Mouse (Mus musculus): ENCODE results near the gene Inip. TPM values are rescaled to one million over a fixed set of nuclear protein-coding genes. Genes with fewer than 3 reads are reported as not detected.

Gene Inip
- total and polyA plus RNA-seq, 2 experiments from 2014 or later = 34.1 to 43.2 TPM

- H3K9ac ChIP-seq = no peak overlapping the region
- H3K9me3 ChIP-seq (ENCODE audit: low read length) = no peaks in the 10 kb centered on the region
- H3K4me3 ChIP-seq (ENCODE audit: low read depth, low read length) = no peak overlapping the region
- H3K4me1 ChIP-seq (ENCODE audit: insufficient read depth) = no peaks in the 10 kb centered on the region; the same call in 1 of the 2 replicates
- TF ChIP-seq CTCF (IDR thresholded peaks at IDR 0.05; ENCODE audit: low read depth) = no peak
- H3K27ac ChIP-seq (ENCODE audit: low read depth, low read length) = no peak overlapping the region
- no peaks in the 10 kb centered on the region for H3K36me3 ChIP-seq (ENCODE audit: insufficient read depth)
- no peak overlapping the region for H3K4me2 ChIP-seq (ENCODE audit: low read depth)
- ATAC-seq (no peak), DNase-seq (no peak)
- H3K27me3 ChIP-seq (ENCODE audit: insufficient read depth, low read length) = no peaks in the 10 kb centered on the region
- WGBS = 90% methylated on average over 7 of the region's 7 CpGs
Observed at GRCm38 (mm10) chr4:59814094-59814493, 12.7 kb upstream of the Inip start.

DNA sequence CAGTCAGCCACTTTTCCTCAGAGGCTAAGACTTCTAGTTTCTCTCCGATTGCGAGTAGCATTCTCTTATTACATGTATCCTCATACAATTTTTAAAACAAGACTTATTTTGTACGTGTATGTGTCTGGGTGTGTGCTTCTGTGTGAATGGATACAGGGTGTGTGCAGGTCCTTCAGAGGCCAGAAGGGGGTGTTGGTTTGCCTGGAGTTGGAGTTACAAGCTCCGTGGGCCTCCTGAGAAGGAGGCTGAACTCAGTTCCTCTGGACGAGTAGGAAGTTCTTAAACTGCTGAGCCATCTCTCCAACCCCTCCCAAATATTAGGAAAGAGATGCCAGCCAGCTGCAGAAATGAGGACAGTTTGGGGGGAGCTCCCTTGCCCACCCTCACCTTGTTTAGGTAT lies 7.0 kb upstream of the Inip start:
- Histone ChIP-seq H3K4me2 (ENCODE audit: low read depth) (no peak overlapping the region), H3K27ac (ENCODE audit: low read depth, low read length) (no peak overlapping the region), H3K4me1 (ENCODE audit: insufficient read depth) (0 out of 2 replicates have a peak, but pooled peaks cover 7% of the 10 kb centered on the region), H3K27me3 (ENCODE audit: insufficient read depth, low read length) (no peaks in the 10 kb centered on the region), H3K9ac (no peak overlapping the region), H3K4me3 (ENCODE audit: low read depth, low read length) (no peak overlapping the region), H3K36me3 (ENCODE audit: insufficient read depth) (no peaks in the 10 kb centered on the region), H3K9me3 (ENCODE audit: low read length) (no peaks in the 10 kb centered on the region)
- peak; percentile 17; the same call in 1 of the 2 replicates for TF ChIP-seq CTCF (IDR thresholded peaks at IDR 0.05; ENCODE audit: low read depth)
- DNase-seq = no peak
- WGBS = 71% methylated on average over 5 of the region's 5 CpGs
- no peak for ATAC-seq

GRCm38 (mm10) chr4:59807521-59807920 lies 6.1 kb upstream of the Inip start:
- Histone ChIP-seq H3K4me2 (ENCODE audit: low read depth) (peak overlapping the region; percentile 64; the same call in 1 of the 2 replicates), H3K9ac (0 out of 2 replicates have a peak overlapping the region, but pooled peaks have one; percentile 82), H3K27ac (ENCODE audit: low read depth, low read length) (no peak overlapping the region), H3K27me3 (ENCODE audit: insufficient read depth, low read length) (no peaks in the 10 kb centered on the region), H3K36me3 (ENCODE audit: insufficient read depth) (no peaks in the 10 kb centered on the region), H3K4me1 (ENCODE audit: insufficient read depth) (0 out of 2 replicates have a peak, but pooled peaks cover 7% of the 10 kb centered on the region), H3K9me3 (ENCODE audit: low read length) (no peaks in the 10 kb centered on the region), H3K4me3 (ENCODE audit: low read depth, low read length) (no peak overlapping the region)
- no peak for DNase-seq
- WGBS = 73% methylated on average over 2 of the region's 2 CpGs
- TF ChIP-seq CTCF (IDR thresholded peaks at IDR 0.05; ENCODE audit: low read depth) = no peak
- ATAC-seq = no peak

GRCm38 (mm10) chr4:59806879-59807195 lies 5.4 kb upstream of the Inip start:
- H3K27me3 ChIP-seq (ENCODE audit: insufficient read depth, low read length) = no peaks in the 10 kb centered on the region
- peak overlapping the region; percentile 83 for H3K4me3 ChIP-seq (ENCODE audit: low read depth, low read length)
- DNase-seq = no peak
- H3K4me2 ChIP-seq (ENCODE audit: low read depth) = peak overlapping the region; percentile 64
- WGBS = 8% methylated on average over 9 of the region's 9 CpGs
- no peak for ATAC-seq
- peak overlapping the region; percentile 82 for H3K9ac ChIP-seq
- H3K9me3 ChIP-seq (ENCODE audit: low read length) = no peaks in the 10 kb centered on the region
- TF ChIP-seq CTCF (IDR thresholded peaks at IDR 0.05; ENCODE audit: low read depth) = no peak
- H3K27ac ChIP-seq (ENCODE audit: low read depth, low read length) = 0 out of 2 replicates have a peak overlapping the region, but pooled peaks have one; percentile 30
- no peaks in the 10 kb centered on the region for H3K36me3 ChIP-seq (ENCODE audit: insufficient read depth)
- 0 out of 2 replicates have a peak, but pooled peaks cover 7% of the 10 kb centered on the region for H3K4me1 ChIP-seq (ENCODE audit: insufficient read depth)

GRCm38 (mm10) chr4:59805968-59806878 lies 4.8 kb upstream of the Inip start:
- H3K36me3 ChIP-seq (ENCODE audit: insufficient read depth) = no peaks in the 10 kb centered on the region
- peak overlapping the region; percentile 83 for H3K4me3 ChIP-seq (ENCODE audit: low read depth, low read length)
- peak overlapping the region; percentile 82 for H3K9ac ChIP-seq
- ATAC-seq = peak; percentile 35
- no peaks in the 10 kb centered on the region for H3K27me3 ChIP-seq (ENCODE audit: insufficient read depth, low read length)
- DNase-seq = peak; percentile 33
- no peaks in the 10 kb centered on the region for H3K9me3 ChIP-seq (ENCODE audit: low read length)
- H3K4me2 ChIP-seq (ENCODE audit: low read depth) = peak overlapping the region; percentile 64
- H3K27ac ChIP-seq (ENCODE audit: low read depth, low read length) = peak overlapping the region; percentile 81
- under 1% methylated on average over 55 of the region's 58 CpGs for WGBS
- H3K4me1 ChIP-seq (ENCODE audit: insufficient read depth) = 0 out of 2 replicates have a peak, but pooled peaks cover 7% of the 10 kb centered on the region
- no peak for TF ChIP-seq CTCF (IDR thresholded peaks at IDR 0.05; ENCODE audit: low read depth)

DNA sequence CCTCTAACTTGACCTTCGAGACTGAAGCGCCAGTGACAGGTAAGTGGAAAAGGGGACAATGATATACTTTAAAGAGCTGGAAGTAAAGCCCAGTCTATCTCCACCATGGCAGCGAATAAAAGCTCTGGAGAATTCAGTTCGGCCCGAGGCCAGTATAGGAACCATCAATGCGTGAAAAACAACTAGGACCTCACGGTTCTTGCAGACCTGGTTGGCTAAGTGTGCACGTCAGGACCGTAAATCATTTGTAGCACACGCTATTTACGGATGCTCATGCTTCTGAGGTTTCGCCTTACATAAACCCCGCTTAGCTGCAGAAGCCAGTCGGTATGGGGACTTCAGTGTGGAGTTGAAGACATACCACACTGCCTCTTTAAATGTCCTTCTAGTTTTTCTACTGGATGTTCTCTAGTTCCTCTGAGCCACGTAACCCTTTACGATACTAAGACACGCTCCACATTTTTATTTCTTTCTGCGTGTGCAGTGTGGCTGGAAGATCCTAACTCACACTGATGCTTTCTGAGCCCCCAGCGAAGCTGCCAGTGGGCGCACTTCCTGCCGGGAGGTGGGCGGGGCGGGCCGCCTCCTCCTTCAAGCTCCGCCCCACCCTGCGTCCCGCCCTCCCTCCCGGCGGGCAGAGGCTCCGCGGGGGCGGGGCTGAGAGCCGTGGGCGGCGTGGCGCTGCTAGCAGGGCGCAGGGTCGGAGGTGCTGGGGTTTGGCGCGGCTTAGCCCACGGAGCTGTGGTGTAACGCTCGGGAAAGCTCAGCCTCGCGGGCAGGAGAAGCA lies 4.0 kb upstream of the Inip start, which contains the start of gene Snx30:
Snx30 (plus strand) TSS at position 660 of the 787 bp plus-strand sequence.
- 2% methylated on average over 43 of the region's 45 CpGs for WGBS
- Histone ChIP-seq H3K36me3 (ENCODE audit: insufficient read depth) (no peaks in the 10 kb centered on the region), H3K9me3 (ENCODE audit: low read length) (no peaks in the 10 kb centered on the region), H3K4me3 (ENCODE audit: low read depth, low read length) (peak within 1 kb of the TSS; percentile 83), H3K4me1 (ENCODE audit: insufficient read depth) (0 out of 2 replicates have a peak, but pooled peaks cover 7% of the 10 kb centered on the region), H3K27me3 (ENCODE audit: insufficient read depth, low read length) (no peaks in the 10 kb centered on the region), H3K4me2 (ENCODE audit: low read depth) (peak within 1 kb of the TSS; percentile 64), H3K27ac (ENCODE audit: low read depth, low read length) (peak within 1 kb of the TSS; percentile 81), H3K9ac (peak within 1 kb of the TSS; percentile 82)
- ATAC-seq = peak; percentile 93
- TF ChIP-seq CTCF (IDR thresholded peaks at IDR 0.05; ENCODE audit: low read depth) = no peak
- DNase-seq = peak; percentile 93

Data from forebrain, postnatal 0 days (tissue).